Mouse (Mus musculus): ENCODE data around the gene Vezt. TPM values are rescaled to one million over a fixed set of nuclear protein-coding genes. Genes with fewer than 3 reads are reported as not detected.
A peak's percentile ranks its signal among the peaks of the same experiment; 100 is the strongest.

The Vezt gene
- polyA plus RNA-seq, 1 experiment from 2014 or later: 29.3 TPM

DNA sequence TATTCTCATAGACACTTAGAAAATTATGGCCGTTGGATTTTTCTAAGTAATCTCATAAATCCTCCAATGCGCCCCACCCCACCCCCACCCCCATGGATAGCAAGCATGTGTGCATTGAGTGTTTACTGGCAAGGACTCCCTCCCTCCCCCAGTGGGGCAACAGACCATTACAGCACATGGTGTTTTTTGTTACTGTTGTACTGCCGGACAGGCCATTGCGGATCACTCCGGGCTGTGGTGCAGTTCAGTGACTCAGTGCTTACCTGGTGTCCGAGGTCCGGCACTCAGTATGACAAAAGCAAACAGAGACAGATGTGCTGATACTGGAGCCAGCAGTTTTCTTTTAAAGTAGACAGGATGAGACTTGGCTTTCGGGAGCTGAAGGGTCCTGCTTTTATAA, 13.5 kb upstream of the Vezt start:
- DNase-seq: no peak
- H3K9ac ChIP-seq: no peak overlapping the region
- no peak for TF ChIP-seq CTCF (IDR thresholded peaks at IDR 0.05; ENCODE audit: low read depth)
- no peak overlapping the region for H3K27ac ChIP-seq (ENCODE audit: low read depth)
- no peaks in the 10 kb centered on the region for H3K9me3 ChIP-seq (ENCODE audit: low read depth, low read length)
- H3K27me3 ChIP-seq (ENCODE audit: insufficient read depth, low read length): no peaks in the 10 kb centered on the region
- peak; percentile 41; the same call in 1 of the 2 replicates for ATAC-seq (ENCODE audit: insufficient read depth)
- H3K4me3 ChIP-seq (ENCODE audit: low read depth, low read length): no peak overlapping the region
- no peak overlapping the region for H3K4me2 ChIP-seq
- H3K36me3 ChIP-seq (ENCODE audit: insufficient read depth): peaks cover 11% of the 10 kb centered on the region; the same call in 1 of the 2 replicates
- WGBS: 51% methylated on average over 8 of the region's 8 CpGs
- peaks cover 11% of the 10 kb centered on the region; the same call in 1 of the 2 replicates for H3K4me1 ChIP-seq (ENCODE audit: insufficient read depth)

- 35% methylated on average over 10 of the region's 10 CpGs for WGBS
- peak; percentile 56 for ATAC-seq (ENCODE audit: insufficient read depth)
These were observed 12.4 kb upstream of the Vezt start for GRCm38 (mm10) chr10:94047845-94048559.

GRCm38 (mm10) chr10:94047024-94047423, 11.4 kb upstream of the Vezt start:
- ATAC-seq (ENCODE audit: insufficient read depth) (no peak), DNase-seq (no peak)
- peaks cover 11% of the 10 kb centered on the region; the same call in 1 of the 2 replicates for H3K4me1 ChIP-seq (ENCODE audit: insufficient read depth)
- H3K27ac ChIP-seq (ENCODE audit: low read depth): no peak overlapping the region
- peaks cover 13% of the 10 kb centered on the region; the same call in 1 of the 2 replicates for H3K36me3 ChIP-seq (ENCODE audit: insufficient read depth)
- no peaks in the 10 kb centered on the region for H3K9me3 ChIP-seq (ENCODE audit: low read depth, low read length)
- H3K27me3 ChIP-seq (ENCODE audit: insufficient read depth, low read length): no peaks in the 10 kb centered on the region
- H3K9ac ChIP-seq: no peak overlapping the region
- no peak overlapping the region for H3K4me2 ChIP-seq
- no peak overlapping the region for H3K4me3 ChIP-seq (ENCODE audit: low read depth, low read length)
- whole genome bisulfite sequencing: 73% methylated on average over 1 of the region's 1 CpGs
- no peak for TF ChIP-seq CTCF (IDR thresholded peaks at IDR 0.05; ENCODE audit: low read depth)

More at GRCm38 (mm10) chr10:94047845-94048559, 12.4 kb upstream of the Vezt start:
- Histone ChIP-seq H3K36me3 (ENCODE audit: insufficient read depth) (peaks cover 13% of the 10 kb centered on the region; the same call in 1 of the 2 replicates), H3K9me3 (ENCODE audit: low read depth, low read length) (no peaks in the 10 kb centered on the region), H3K4me3 (ENCODE audit: low read depth, low read length) (no peak overlapping the region), H3K4me1 (ENCODE audit: insufficient read depth) (peaks cover 11% of the 10 kb centered on the region; the same call in 1 of the 2 replicates), H3K27me3 (ENCODE audit: insufficient read depth, low read length) (no peaks in the 10 kb centered on the region), H3K27ac (ENCODE audit: low read depth) (no peak overlapping the region), H3K9ac (no peak overlapping the region), H3K4me2 (no peak overlapping the region)
- no peak for TF ChIP-seq CTCF (IDR thresholded peaks at IDR 0.05; ENCODE audit: low read depth)
- DNase-seq: no peak

GRCm38 (mm10) chr10:94045301-94045700, 9.7 kb upstream of the Vezt start:
- Histone ChIP-seq H3K4me1 (ENCODE audit: insufficient read depth) (peaks cover 11% of the 10 kb centered on the region; the same call in 1 of the 2 replicates), H3K4me2 (no peak overlapping the region), H3K9me3 (ENCODE audit: low read depth, low read length) (no peaks in the 10 kb centered on the region), H3K4me3 (ENCODE audit: low read depth, low read length) (no peak overlapping the region), H3K27me3 (ENCODE audit: insufficient read depth, low read length) (no peaks in the 10 kb centered on the region), H3K36me3 (ENCODE audit: insufficient read depth) (peaks cover 13% of the 10 kb centered on the region; the same call in 1 of the 2 replicates), H3K27ac (ENCODE audit: low read depth) (no peak overlapping the region), H3K9ac (no peak overlapping the region)
- TF ChIP-seq CTCF (IDR thresholded peaks at IDR 0.05; ENCODE audit: low read depth): no peak
- DNase-seq: no peak
- WGBS: 89% methylated on average over 13 of the region's 13 CpGs
- ATAC-seq (ENCODE audit: insufficient read depth): no peak

DNA sequence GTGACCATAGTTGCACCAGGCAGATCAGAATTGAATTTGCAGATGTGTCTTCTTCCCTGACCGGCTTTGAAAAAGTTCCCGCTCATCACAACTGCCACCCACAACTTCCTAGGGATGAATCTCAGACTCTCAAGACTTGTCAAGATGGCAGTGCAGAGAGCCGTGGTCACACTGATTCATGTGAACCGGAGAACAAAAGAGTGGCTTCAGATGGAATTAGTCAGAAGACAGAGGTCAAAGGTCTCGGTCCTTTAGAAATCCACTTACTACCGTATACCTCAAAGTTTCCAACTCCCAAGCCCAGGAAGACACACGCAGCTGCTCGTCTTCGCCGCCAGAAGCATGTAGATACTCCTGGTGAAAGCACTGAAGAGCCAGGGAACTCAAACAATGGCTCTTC, 8.3 kb upstream of the Vezt start:
- H3K9ac ChIP-seq: no peak overlapping the region
- H3K4me3 ChIP-seq (ENCODE audit: low read depth, low read length): no peak overlapping the region
- no peak overlapping the region for H3K4me2 ChIP-seq
- no peak for TF ChIP-seq CTCF (IDR thresholded peaks at IDR 0.05; ENCODE audit: low read depth)
- DNase-seq (no peak), ATAC-seq (ENCODE audit: insufficient read depth) (no peak)
- H3K4me1 ChIP-seq (ENCODE audit: insufficient read depth): peaks cover 4% of the 10 kb centered on the region; the same call in 1 of the 2 replicates
- 77% methylated on average over 10 of the region's 10 CpGs for WGBS
- H3K36me3 ChIP-seq (ENCODE audit: insufficient read depth): peaks cover 13% of the 10 kb centered on the region; the same call in 1 of the 2 replicates
- no peaks in the 10 kb centered on the region for H3K9me3 ChIP-seq (ENCODE audit: low read depth, low read length)
- no peaks in the 10 kb centered on the region for H3K27me3 ChIP-seq (ENCODE audit: insufficient read depth, low read length)
- H3K27ac ChIP-seq (ENCODE audit: low read depth): no peak overlapping the region

DNA sequence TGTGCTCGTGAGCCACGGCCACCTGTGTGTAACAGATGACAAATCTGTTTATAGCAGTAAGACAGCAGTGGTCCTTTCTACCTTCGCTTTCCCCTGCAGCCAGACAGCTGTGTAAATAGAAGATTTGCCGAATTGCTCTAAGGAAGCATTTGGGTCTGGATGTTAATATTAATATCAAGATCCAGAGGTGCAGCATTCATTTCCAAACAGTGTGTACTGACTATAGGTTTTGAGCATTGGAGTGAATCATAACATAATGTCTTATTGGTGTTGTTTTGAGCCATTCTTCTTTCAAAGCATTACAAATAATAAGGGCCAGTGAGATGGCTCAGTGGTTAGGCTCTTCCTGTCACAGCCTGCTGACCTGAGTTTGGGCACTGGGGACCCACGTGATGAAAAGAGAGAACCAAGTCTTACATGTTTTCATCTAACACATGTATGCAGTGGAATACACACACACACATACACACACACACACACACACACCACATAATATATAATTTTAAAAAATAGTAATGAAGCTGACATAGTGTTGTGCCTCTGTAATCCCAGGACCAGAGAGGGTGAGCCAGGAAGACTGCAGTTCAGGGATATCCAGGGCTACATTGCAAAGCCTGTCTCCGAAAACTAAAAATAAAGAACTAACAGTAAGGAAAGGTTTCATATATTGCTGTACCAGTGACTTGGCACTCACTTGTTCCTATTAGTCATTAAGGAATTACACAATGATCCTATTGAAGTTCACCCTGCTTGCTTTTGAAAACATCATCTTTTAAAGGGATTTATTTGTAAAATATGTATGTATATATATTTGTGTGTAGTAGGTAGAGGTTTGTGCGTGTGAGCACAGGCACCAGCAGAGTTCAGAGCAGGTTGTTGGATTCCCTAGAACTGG, 3.0 kb upstream of the Vezt start:
- DNase-seq: no peak
- Histone ChIP-seq H3K27me3 (ENCODE audit: insufficient read depth, low read length) (no peaks in the 10 kb centered on the region), H3K36me3 (ENCODE audit: insufficient read depth) (no peaks in the 10 kb centered on the region), H3K4me1 (ENCODE audit: insufficient read depth) (peaks cover 6% of the 10 kb centered on the region; the same call in 1 of the 2 replicates), H3K4me3 (ENCODE audit: low read depth, low read length) (no peak overlapping the region), H3K9me3 (ENCODE audit: low read depth, low read length) (no peaks in the 10 kb centered on the region), H3K9ac (no peak overlapping the region), H3K27ac (ENCODE audit: low read depth) (no peak overlapping the region), H3K4me2 (no peak overlapping the region)
- no peak for TF ChIP-seq CTCF (IDR thresholded peaks at IDR 0.05; ENCODE audit: low read depth)
- no peak for ATAC-seq (ENCODE audit: insufficient read depth)
- 52% methylated on average over 7 of the region's 7 CpGs for WGBS

GRCm38 (mm10) chr10:94037596-94037995, 2.0 kb upstream of the Vezt start:
- ATAC-seq (ENCODE audit: insufficient read depth): no peak
- no peaks in the 10 kb centered on the region for H3K9me3 ChIP-seq (ENCODE audit: low read depth, low read length)

More at GRCm38 (mm10) chr10:94037596-94037995, 2.0 kb upstream of the Vezt start:
- Histone ChIP-seq H3K4me1 (ENCODE audit: insufficient read depth) (peaks cover 6% of the 10 kb centered on the region; the same call in 1 of the 2 replicates), H3K36me3 (ENCODE audit: insufficient read depth) (no peaks in the 10 kb centered on the region), H3K4me2 (no peak overlapping the region), H3K9ac (no peak overlapping the region), H3K27me3 (ENCODE audit: insufficient read depth, low read length) (no peaks in the 10 kb centered on the region), H3K4me3 (ENCODE audit: low read depth, low read length) (peak overlapping the region; percentile 89), H3K27ac (ENCODE audit: low read depth) (no peak overlapping the region)
- no peak for DNase-seq
- TF ChIP-seq CTCF (IDR thresholded peaks at IDR 0.05; ENCODE audit: low read depth): no peak
- 60% methylated on average over 4 of the region's 4 CpGs for WGBS
